Mouse (Mus musculus): Measurements from ENCODE around the gene Rdh16f1. TPM values are rescaled to one million over a fixed set of nuclear protein-coding genes. Genes with fewer than 3 reads are reported as not detected.
A peak's percentile ranks its signal among the peaks of the same experiment; 100 is the strongest.

Gene Rdh16f1
- polyA plus RNA-seq, 1 experiment from 2014 or later = 0.69 TPM

DNA sequence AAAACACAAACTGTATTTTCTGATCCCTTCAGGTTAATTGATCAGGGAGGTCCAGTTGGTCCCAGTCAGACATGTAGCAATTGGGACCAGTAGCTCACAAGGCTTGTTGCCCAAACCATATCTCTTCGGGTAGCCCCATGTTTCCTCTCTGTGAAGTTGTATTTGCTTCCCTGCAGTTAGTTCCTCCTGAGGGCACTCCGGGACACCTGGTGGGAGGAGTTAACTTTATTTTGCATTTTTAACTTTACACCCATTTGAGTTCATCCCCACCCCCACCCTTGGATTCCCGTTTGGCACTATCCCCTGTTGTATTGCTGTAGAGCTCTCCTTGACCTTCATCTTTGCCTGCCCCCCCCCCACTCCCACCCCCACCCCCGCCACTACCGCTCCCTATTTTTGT lies 13.7 kb upstream of the Rdh16f1 start:
- no peak for TF ChIP-seq CTCF (IDR thresholded peaks at IDR 0.05; ENCODE audit: low read depth)
- TF ChIP-seq EP300 (IDR thresholded peaks at IDR 0.05; ENCODE audit: low read depth) = no peak
- DNase-seq (no peak), ATAC-seq (no peak)
- 38% methylated on average over 5 of the region's 5 CpGs for WGBS (ENCODE audit: insufficient replicate concordance)
- Histone ChIP-seq H3K4me2 (ENCODE audit: low read depth, low read length) (no peak overlapping the region), H3K36me3 (replicated peaks; ENCODE audit: insufficient read depth, low read length) (peaks cover 38% of the 10 kb centered on the region), H3K4me3 (ENCODE audit: low read depth, low read length) (no peak overlapping the region), H3K27me3 (ENCODE audit: insufficient read depth, low read length) (no peaks in the 10 kb centered on the region), H3K9ac (replicated peaks) (no peak overlapping the region), H3K4me1 (ENCODE audit: insufficient read depth) (peaks cover 36% of the 10 kb centered on the region), H3K27ac (ENCODE audit: low read depth) (peak overlapping the region; percentile 17), H3K9me3 (ENCODE audit: low read length) (no peaks in the 10 kb centered on the region)

DNA sequence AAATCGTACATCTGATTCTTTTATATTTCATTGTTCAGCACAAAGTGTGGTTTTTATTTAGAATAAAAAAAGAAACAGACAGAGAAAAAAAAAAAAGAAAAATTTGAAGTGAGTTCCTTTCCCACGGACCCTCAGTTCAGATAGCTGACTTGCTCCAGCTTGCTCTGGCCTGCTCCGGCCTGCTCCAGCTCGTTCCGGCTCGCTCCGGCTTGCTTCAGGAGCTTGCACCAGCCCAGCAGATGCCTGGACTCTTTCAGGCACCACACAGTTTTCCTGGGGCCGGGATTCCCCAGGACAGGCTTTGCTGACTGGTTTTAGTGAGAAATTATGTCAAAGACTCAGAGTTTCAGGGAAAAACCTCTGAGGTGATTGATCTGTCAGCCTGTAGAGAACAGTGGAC lies 12.3 kb upstream of the Rdh16f1 start:
- DNase-seq (no peak), ATAC-seq (no peak)
- H3K4me3 ChIP-seq (ENCODE audit: low read depth, low read length) = no peak overlapping the region
- peaks cover 29% of the 10 kb centered on the region for H3K36me3 ChIP-seq (replicated peaks; ENCODE audit: insufficient read depth, low read length)
- H3K4me1 ChIP-seq (ENCODE audit: insufficient read depth) = peaks cover 36% of the 10 kb centered on the region
- H3K4me2 ChIP-seq (ENCODE audit: low read depth, low read length) = no peak overlapping the region
- TF ChIP-seq EP300 (IDR thresholded peaks at IDR 0.05; ENCODE audit: low read depth) = no peak
- TF ChIP-seq CTCF (IDR thresholded peaks at IDR 0.05; ENCODE audit: low read depth) = no peak
- peak overlapping the region; percentile 93 for H3K27ac ChIP-seq (ENCODE audit: low read depth)
- H3K27me3 ChIP-seq (ENCODE audit: insufficient read depth, low read length) = no peaks in the 10 kb centered on the region
- peak overlapping the region; percentile 27; the same call in 1 of the 2 replicates for H3K9ac ChIP-seq (replicated peaks)
- WGBS (ENCODE audit: insufficient replicate concordance) = 82% methylated on average over 8 of the region's 8 CpGs
- H3K9me3 ChIP-seq (ENCODE audit: low read length) = no peaks in the 10 kb centered on the region

DNA sequence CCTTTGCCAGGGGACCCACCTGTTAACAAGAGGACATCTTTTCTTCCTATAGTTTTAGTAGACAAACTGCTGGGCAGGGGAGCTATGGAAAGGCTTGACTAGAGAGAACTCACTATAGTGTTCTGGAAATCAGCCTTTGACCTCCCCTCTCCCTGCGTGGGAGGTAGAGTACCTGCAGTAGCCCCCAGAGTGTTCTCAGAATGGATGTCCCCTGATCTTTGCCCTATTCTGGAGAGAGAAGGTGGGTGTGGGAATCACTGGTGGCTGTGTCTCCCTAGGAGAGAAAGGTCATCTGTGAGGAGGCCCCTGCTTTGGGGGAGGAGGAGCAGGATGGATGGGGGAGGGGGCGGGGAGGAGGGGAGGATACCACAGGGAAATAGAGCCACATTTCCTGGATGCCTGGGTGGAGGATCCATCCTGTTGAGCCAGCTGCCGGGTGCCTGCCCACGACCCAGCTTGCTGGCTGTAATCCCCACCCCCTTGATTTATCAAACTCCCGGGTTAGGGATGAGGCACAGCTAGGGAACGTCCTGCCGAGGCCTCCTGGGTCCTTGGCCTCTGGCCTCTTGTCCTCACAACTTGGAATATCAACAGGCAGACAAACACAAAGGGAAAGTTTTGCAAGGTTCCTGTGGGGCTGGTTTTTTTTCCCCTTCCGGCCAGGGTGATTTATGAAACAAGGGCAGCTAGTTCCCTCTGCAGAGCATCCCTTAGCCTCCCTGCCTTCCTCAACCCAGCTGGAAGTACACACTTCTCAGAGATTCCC lies 10.6 kb upstream of the Rdh16f1 start:
- ATAC-seq = peak; percentile 81
- Histone ChIP-seq H3K36me3 (replicated peaks; ENCODE audit: insufficient read depth, low read length) (peaks cover 11% of the 10 kb centered on the region), H3K4me3 (ENCODE audit: low read depth, low read length) (peak overlapping the region; percentile 24), H3K27me3 (ENCODE audit: insufficient read depth, low read length) (no peaks in the 10 kb centered on the region), H3K27ac (ENCODE audit: low read depth) (peak overlapping the region; percentile 93), H3K4me1 (ENCODE audit: insufficient read depth) (peaks cover 36% of the 10 kb centered on the region), H3K9me3 (ENCODE audit: low read length) (no peaks in the 10 kb centered on the region), H3K9ac (replicated peaks) (peak overlapping the region; percentile 53), H3K4me2 (ENCODE audit: low read depth, low read length) (peak overlapping the region; percentile 53)
- DNase-seq = peak; percentile 74
- WGBS (ENCODE audit: insufficient replicate concordance) = 14% methylated on average over 8 of the region's 8 CpGs
- TF ChIP-seq CTCF (IDR thresholded peaks at IDR 0.05; ENCODE audit: low read depth) = no peak
- TF ChIP-seq EP300 (IDR thresholded peaks at IDR 0.05; ENCODE audit: low read depth) = peak; percentile 72

DNA sequence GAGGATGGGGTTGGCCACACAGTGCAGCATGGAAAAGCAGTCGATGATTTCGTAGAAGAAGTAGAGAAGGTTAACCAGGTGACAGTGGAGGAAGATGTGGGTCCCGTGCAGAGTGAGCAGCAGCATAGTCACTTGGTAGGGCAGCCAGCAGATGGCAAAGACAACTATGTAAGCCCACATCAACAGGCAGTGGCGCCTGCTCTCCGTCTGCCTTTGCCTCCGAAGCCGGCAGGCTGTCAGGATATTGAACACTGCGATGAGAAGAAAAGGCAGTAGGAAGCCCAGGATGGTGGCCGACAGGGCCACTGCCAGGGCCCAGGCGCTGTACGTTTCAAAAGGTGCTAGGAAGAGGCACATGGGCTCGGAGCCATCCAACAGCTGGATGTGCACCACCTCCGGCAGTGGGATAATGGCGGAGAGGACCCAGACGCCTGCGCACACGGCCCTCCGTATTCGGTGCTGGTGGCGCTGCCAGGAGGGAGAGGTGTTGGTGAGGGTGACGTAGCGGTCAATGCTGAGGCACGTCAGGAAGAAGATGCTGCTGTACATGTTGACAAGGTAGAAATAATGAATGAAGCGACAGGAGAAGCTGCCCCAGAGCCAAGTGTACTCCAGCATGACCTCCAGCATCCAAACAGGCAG lies 9.3 kb upstream of the Rdh16f1 start:
- peak overlapping the region; percentile 53 for H3K9ac ChIP-seq (replicated peaks)
- no peaks in the 10 kb centered on the region for H3K9me3 ChIP-seq (ENCODE audit: low read length)
- peak overlapping the region; percentile 53 for H3K4me2 ChIP-seq (ENCODE audit: low read depth, low read length)
- peak overlapping the region; percentile 93 for H3K27ac ChIP-seq (ENCODE audit: low read depth)
- peak overlapping the region; percentile 24 for H3K4me3 ChIP-seq (ENCODE audit: low read depth, low read length)
- H3K4me1 ChIP-seq (ENCODE audit: insufficient read depth) = peaks cover 41% of the 10 kb centered on the region
- WGBS (ENCODE audit: insufficient replicate concordance) = 68% methylated on average over 24 of the region's 24 CpGs
- H3K36me3 ChIP-seq (replicated peaks; ENCODE audit: insufficient read depth, low read length) = peaks cover 7% of the 10 kb centered on the region
- ATAC-seq (no peak), DNase-seq (no peak)
- TF ChIP-seq CTCF (IDR thresholded peaks at IDR 0.05; ENCODE audit: low read depth) = no peak
- no peak for TF ChIP-seq EP300 (IDR thresholded peaks at IDR 0.05; ENCODE audit: low read depth)
- no peaks in the 10 kb centered on the region for H3K27me3 ChIP-seq (ENCODE audit: insufficient read depth, low read length)

DNA sequence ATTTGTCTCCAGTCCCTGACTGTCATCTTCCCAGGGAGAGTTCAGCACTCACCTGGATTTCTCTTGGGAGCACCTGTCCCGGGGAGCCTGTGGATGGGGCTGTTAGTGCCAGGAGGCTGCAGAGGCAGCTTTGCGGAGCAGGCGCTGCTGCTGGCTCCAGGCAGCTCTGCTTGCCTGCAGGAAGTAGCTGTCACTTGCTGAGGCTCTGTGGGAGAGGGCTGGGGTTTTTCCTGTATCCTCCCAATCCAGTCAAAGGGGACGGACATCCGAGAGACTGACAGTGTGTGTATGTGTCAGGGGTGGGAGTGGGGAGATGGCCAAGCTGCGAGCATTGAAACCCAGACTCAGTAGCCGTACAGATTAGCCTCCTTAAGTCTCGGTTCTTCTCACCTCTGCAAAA lies 8.0 kb upstream of the Rdh16f1 start, which contains the start of gene Gpr182:
Gpr182 (minus strand) TSS at position 185 of the 400 bp plus-strand sequence.
- no peaks in the 10 kb centered on the region for H3K9me3 ChIP-seq (ENCODE audit: low read length)

DNA sequence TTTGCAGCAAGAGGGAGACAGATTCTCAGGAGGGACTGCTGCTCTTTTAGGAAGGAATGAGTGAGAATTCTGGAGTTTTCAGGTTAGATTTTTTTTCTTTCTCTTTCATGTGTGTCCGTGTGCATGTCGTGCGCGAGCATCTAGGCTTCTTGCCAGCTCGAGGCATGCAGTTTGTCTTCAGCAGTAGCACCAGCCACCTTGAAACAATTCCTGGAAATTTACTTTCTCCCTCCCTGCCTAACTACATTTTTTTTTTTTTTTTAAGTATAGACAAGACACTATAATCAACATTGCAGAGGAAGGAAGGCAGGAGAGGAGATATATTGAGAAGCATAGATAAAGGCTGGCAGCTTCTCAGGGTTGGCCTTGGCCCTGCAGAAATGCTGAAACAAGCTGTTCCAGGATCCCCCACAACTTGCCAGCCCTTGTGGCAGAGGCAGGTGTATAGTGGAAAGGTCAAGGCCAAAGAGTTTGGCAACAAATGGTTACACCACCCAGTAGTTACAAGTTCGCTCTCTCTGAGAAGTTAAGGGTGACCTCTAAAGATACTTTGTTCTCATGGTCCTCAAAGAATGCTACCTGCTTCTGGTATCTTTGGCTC lies 4.9 kb upstream of the Rdh16f1 start:
- Histone ChIP-seq H3K27me3 (ENCODE audit: insufficient read depth, low read length) (no peaks in the 10 kb centered on the region), H3K36me3 (replicated peaks; ENCODE audit: insufficient read depth, low read length) (no peaks in the 10 kb centered on the region), H3K9me3 (ENCODE audit: low read length) (no peaks in the 10 kb centered on the region), H3K4me3 (ENCODE audit: low read depth, low read length) (no peak overlapping the region), H3K4me1 (ENCODE audit: insufficient read depth) (peaks cover 37% of the 10 kb centered on the region), H3K27ac (ENCODE audit: low read depth) (peak overlapping the region; percentile 68), H3K4me2 (ENCODE audit: low read depth, low read length) (no peak overlapping the region; the same call in 1 of the 2 replicates), H3K9ac (replicated peaks) (no peak overlapping the region)
- TF ChIP-seq CTCF (IDR thresholded peaks at IDR 0.05; ENCODE audit: low read depth) (no peak), EP300 (IDR thresholded peaks at IDR 0.05; ENCODE audit: low read depth) (peak; percentile 59; the same call in 1 of the 2 replicates)
- WGBS (ENCODE audit: insufficient replicate concordance) = 48% methylated on average over 6 of the region's 6 CpGs
- ATAC-seq = peak; percentile 31; the same call in 1 of the 2 replicates
- no peak for DNase-seq

More for the DNA sequence above, 8.0 kb upstream of the Rdh16f1 start, which contains the start of gene Gpr182:
- Histone ChIP-seq H3K4me2 (ENCODE audit: low read depth, low read length) (peak within 1 kb of the TSS; percentile 53), H3K27ac (ENCODE audit: low read depth) (peak within 1 kb of the TSS; percentile 93), H3K9ac (replicated peaks) (peak within 1 kb of the TSS; percentile 52), H3K36me3 (replicated peaks; ENCODE audit: insufficient read depth, low read length) (peaks cover 7% of the 10 kb centered on the region), H3K4me3 (ENCODE audit: low read depth, low read length) (peak within 1 kb of the TSS; percentile 24), H3K27me3 (ENCODE audit: insufficient read depth, low read length) (no peaks in the 10 kb centered on the region), H3K4me1 (ENCODE audit: insufficient read depth) (peaks cover 40% of the 10 kb centered on the region)
- WGBS (ENCODE audit: insufficient replicate concordance) = 32% methylated on average over 8 of the region's 8 CpGs
- DNase-seq (no peak), ATAC-seq (no peak)
- TF ChIP-seq CTCF (IDR thresholded peaks at IDR 0.05; ENCODE audit: low read depth) = no peak
- peak; percentile 29; the same call in 1 of the 2 replicates for TF ChIP-seq EP300 (IDR thresholded peaks at IDR 0.05; ENCODE audit: low read depth)
